Mouse (Mus musculus): ENCODE data around the gene Rab1a. TPM values are rescaled to one million over a fixed set of nuclear protein-coding genes. Genes with fewer than 3 reads are reported as not detected.
A peak's percentile ranks its signal among the peaks of the same experiment; 100 is the strongest.

Rab1a gene
- polyA plus RNA-seq, 1 experiment from 2014 or later, result 264 TPM

DNA sequence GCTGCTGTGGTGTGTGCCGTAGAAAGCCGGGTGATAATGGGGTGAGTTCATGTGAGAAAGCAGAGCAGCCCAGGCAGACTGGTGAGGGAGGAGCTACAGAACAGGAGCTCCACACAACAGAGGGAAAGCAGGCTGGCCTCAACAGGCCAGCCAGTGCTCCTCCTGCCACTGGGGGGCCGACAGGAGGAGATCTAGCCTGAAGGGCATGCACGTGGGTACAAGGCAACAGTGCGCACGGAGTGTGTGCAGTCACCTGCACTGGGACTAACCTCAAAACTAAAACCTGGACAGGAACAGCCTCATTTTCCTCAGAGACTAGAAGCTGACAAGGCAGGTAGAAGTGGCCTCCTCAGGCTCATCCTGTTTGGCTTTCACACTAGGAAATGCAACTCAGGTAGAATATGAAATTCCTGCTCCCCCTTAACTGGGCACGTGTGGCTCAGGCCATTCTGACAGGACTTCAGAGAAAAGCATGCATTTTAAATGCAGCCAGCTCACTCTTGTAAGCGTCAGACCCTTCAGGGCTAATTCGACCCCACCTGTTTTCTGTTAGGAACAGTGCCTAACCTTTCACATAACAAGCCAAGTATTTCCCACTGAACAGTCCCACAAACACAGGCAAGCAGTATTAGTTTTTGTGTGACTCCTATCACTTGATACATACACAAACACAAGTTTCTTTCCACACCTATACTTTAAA lies 42.1 kb downstream of the Rab1a start:
- no peak overlapping the region for H3K27ac ChIP-seq (ENCODE audit: low read length)
- peaks cover 25% of the 10 kb centered on the region for H3K4me1 ChIP-seq (replicated peaks; ENCODE audit: control insufficient read depth, insufficient read depth, low read length)
- no peak overlapping the region for H3K4me3 ChIP-seq (ENCODE audit: low read length)
- WGBS, result 43% methylated on average over 9 of the region's 9 CpGs
- H3K4me2 ChIP-seq (ENCODE audit: low read depth, low read length), result no peak overlapping the region
- no peaks in the 10 kb centered on the region for H3K27me3 ChIP-seq (ENCODE audit: control insufficient read depth, insufficient read depth, low read depth, low read length)
- 0 out of 2 replicates have a peak, but pooled peaks have one; percentile 30 for ATAC-seq (ENCODE audit: low read depth)
- no peaks in the 10 kb centered on the region for H3K9me3 ChIP-seq (ENCODE audit: control insufficient read depth, low read length)
- no peak overlapping the region for H3K9ac ChIP-seq (ENCODE audit: low read length)
- peaks cover 20% of the 10 kb centered on the region for H3K36me3 ChIP-seq (ENCODE audit: control insufficient read depth, insufficient read depth, low read length)

DNA sequence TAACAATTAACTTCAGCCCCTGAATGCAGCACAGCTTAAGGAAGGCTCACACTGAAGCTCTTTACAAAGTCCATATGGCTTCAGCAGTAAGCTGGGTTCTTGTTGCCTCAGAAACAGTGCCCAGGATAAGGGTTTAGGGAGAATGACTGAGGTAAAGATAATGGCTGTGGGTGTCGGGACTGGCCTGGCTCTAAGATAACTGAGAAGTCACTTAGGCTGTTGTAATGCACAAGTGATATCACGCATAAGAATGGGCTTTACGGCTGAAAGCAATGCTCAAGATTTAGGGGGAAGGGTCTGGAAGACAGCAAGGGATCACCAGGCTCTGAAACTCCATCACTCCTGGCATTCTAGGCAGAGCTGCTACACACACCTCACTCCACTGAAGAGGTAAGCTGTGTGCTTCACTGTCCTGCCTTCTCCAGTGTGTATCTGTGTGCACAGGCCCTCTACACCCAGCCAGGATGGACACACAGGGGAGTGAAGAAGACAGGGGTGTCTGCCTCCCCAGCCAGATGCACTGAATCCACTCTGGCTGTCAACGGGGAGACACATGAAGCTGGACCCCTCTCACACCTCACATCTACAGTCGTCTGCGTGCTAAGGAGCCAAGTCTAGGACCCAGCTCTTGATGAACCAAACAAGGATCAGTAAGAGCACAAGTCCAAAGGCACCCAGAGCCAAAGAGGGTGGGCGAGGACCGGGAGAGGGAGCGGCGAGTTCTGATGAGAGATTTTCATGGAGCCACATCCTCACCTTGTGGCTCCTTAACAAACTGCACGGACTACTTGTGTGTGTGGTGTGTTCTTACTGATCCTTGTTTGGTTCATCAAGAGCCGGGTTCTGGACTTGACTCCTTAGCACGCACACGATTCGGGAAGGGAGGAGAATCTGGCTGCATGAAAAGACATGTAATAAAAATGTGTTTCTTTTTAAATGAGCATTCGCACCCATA lies 43.4 kb downstream of the Rab1a start:
- no peak for ATAC-seq (ENCODE audit: low read depth)
- no peak overlapping the region for H3K4me2 ChIP-seq (ENCODE audit: low read depth, low read length)
- no peak overlapping the region for H3K27ac ChIP-seq (ENCODE audit: low read length)
- no peaks in the 10 kb centered on the region for H3K27me3 ChIP-seq (ENCODE audit: control insufficient read depth, insufficient read depth, low read depth, low read length)
- peaks cover 25% of the 10 kb centered on the region for H3K4me1 ChIP-seq (replicated peaks; ENCODE audit: control insufficient read depth, insufficient read depth, low read length)
- 80% methylated on average over 16 of the region's 16 CpGs for WGBS
- H3K9ac ChIP-seq (ENCODE audit: low read length), result no peak overlapping the region
- no peaks in the 10 kb centered on the region for H3K9me3 ChIP-seq (ENCODE audit: control insufficient read depth, low read length)
- no peak overlapping the region for H3K4me3 ChIP-seq (ENCODE audit: low read length)
- H3K36me3 ChIP-seq (ENCODE audit: control insufficient read depth, insufficient read depth, low read length), result peaks cover 9% of the 10 kb centered on the region

DNA sequence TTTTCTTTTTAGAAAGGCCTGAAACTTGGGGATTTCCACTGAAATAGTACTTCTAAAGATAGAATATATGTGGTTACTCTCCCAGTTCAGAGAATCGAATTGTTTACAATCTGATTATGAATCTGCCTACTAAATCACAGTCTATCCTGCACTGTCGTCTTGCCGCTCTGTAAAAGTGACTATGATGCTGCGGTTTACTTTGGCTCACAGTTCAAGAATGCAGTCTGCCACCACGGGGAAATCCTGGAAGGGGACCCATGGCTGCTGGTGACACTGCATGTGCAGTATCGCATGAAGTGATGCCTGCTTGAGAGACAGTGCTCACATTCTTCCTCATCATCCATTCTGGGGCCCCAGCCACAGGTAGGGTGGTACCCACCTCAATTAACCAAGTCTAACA lies 44.1 kb downstream of the Rab1a start:
- WGBS, result 66% methylated on average over 6 of the region's 6 CpGs
- no peaks in the 10 kb centered on the region for H3K9me3 ChIP-seq (ENCODE audit: control insufficient read depth, low read length)
- peaks cover 25% of the 10 kb centered on the region for H3K4me1 ChIP-seq (replicated peaks; ENCODE audit: control insufficient read depth, insufficient read depth, low read length)
- peaks cover 3% of the 10 kb centered on the region; the same call in 1 of the 2 replicates for H3K36me3 ChIP-seq (ENCODE audit: control insufficient read depth, insufficient read depth, low read length)
- H3K4me2 ChIP-seq (ENCODE audit: low read depth, low read length), result no peak overlapping the region
- H3K4me3 ChIP-seq (ENCODE audit: low read length), result no peak overlapping the region
- H3K27ac ChIP-seq (ENCODE audit: low read length), result no peak overlapping the region
- H3K9ac ChIP-seq (ENCODE audit: low read length), result no peak overlapping the region
- no peaks in the 10 kb centered on the region for H3K27me3 ChIP-seq (ENCODE audit: control insufficient read depth, insufficient read depth, low read depth, low read length)
- ATAC-seq (ENCODE audit: low read depth), result no peak

DNA sequence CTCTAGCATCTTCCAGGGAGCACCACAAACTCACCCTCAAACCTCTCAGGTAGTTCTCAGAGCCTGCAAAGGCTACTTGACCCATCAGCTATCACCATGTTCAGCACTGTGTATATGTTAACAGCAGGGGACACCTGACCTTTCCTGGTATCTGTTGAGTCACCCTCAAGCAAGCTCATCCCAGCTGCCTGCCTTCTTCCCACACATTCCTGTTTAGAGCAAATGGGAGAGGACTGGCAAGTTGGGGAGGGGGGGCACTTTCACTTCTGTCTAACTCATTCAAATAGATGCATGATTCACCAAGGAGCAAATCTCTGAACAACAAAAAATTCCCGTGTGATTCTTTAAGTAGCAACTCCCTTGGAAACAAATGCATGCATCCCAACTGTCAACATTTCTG lies 45.4 kb downstream of the Rab1a start:
- 28% methylated on average over 1 of the region's 1 CpGs for WGBS
- no peak for ATAC-seq (ENCODE audit: low read depth)
- H3K4me2 ChIP-seq (ENCODE audit: low read depth, low read length), result no peak overlapping the region; the same call in 1 of the 2 replicates
- H3K9ac ChIP-seq (ENCODE audit: low read length), result no peak overlapping the region
- peaks cover 3% of the 10 kb centered on the region; the same call in 1 of the 2 replicates for H3K36me3 ChIP-seq (ENCODE audit: control insufficient read depth, insufficient read depth, low read length)
- no peaks in the 10 kb centered on the region for H3K27me3 ChIP-seq (ENCODE audit: control insufficient read depth, insufficient read depth, low read depth, low read length)
- H3K9me3 ChIP-seq (ENCODE audit: control insufficient read depth, low read length), result no peaks in the 10 kb centered on the region
- H3K4me1 ChIP-seq (replicated peaks; ENCODE audit: control insufficient read depth, insufficient read depth, low read length), result peaks cover 25% of the 10 kb centered on the region
- no peak overlapping the region for H3K27ac ChIP-seq (ENCODE audit: low read length)
- H3K4me3 ChIP-seq (ENCODE audit: low read length), result no peak overlapping the region

DNA sequence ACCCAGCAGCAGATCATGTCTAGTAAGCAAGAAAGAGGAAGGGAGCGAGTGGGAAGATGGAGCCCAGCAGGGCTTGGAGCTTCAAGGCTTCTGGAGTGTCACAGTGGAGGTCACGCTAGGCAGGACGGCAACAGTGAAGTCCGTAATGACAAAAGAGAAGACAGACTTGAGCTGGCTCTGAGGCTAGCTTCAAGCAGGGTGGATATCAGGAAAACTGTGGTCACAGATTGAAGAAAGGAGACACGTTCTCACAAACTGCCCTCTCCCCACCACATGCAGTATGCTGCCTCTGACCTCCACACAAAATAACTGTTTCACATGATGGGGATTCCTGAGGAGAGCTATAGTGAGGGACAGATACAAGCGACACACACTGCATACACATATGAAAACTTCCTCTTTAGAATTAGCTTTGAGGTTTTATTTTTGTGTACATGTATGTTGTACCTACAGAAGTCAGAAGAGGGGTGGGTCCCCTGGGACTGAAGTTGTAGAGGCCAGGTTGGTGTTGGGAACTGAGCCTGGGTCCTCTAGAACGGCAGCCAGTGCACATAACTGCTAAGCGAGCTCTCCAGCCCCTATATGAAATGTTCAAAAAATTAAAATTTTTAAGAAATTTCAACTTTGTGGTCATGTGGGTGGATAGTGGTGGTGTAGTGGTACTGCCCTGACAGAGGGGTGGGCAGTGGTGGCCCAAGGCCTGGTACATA lies 46.1 kb downstream of the Rab1a start:
- no peak overlapping the region for H3K27ac ChIP-seq (ENCODE audit: low read length)
- peak overlapping the region; percentile 5; the same call in 1 of the 2 replicates for H3K4me3 ChIP-seq (ENCODE audit: low read length)
- ATAC-seq (ENCODE audit: low read depth), result no peak
- peaks cover 3% of the 10 kb centered on the region; the same call in 1 of the 2 replicates for H3K36me3 ChIP-seq (ENCODE audit: control insufficient read depth, insufficient read depth, low read length)
- no peak overlapping the region; the same call in 1 of the 2 replicates for H3K9ac ChIP-seq (ENCODE audit: low read length)
- H3K9me3 ChIP-seq (ENCODE audit: control insufficient read depth, low read length), result no peaks in the 10 kb centered on the region
- WGBS, result 75% methylated on average over 8 of the region's 8 CpGs
- peak overlapping the region; percentile 77 for H3K4me2 ChIP-seq (ENCODE audit: low read depth, low read length)
- H3K27me3 ChIP-seq (ENCODE audit: control insufficient read depth, insufficient read depth, low read depth, low read length), result no peaks in the 10 kb centered on the region
- H3K4me1 ChIP-seq (replicated peaks; ENCODE audit: control insufficient read depth, insufficient read depth, low read length), result peaks cover 25% of the 10 kb centered on the region

DNA sequence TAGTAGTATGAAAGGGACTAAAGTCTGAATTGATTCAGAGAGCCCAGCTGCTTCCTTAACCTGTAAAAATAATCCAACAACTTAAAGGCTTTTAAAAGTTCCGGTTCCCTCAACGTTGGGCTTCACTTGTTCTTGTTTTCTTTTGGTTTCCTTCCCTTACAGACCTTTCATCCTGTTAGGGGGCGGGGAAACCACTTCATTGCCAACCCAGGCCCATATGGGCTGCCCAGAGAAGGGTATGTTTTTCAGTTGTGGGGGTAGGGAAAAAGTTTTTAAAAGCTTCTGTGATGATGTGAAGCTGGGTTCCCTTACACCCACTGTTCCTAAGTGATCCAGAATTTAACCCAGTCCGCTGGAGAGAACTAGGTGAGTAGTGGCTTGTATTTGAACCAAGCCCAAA lies 47.0 kb downstream of the Rab1a start:
- Histone ChIP-seq H3K4me3 (ENCODE audit: low read length) (peak overlapping the region; percentile 91), H3K36me3 (ENCODE audit: control insufficient read depth, insufficient read depth, low read length) (peaks cover 3% of the 10 kb centered on the region; the same call in 1 of the 2 replicates), H3K9ac (ENCODE audit: low read length) (peak overlapping the region; percentile 95), H3K27me3 (ENCODE audit: control insufficient read depth, insufficient read depth, low read depth, low read length) (no peaks in the 10 kb centered on the region), H3K4me2 (ENCODE audit: low read depth, low read length) (peak overlapping the region; percentile 77), H3K4me1 (replicated peaks; ENCODE audit: control insufficient read depth, insufficient read depth, low read length) (peaks cover 25% of the 10 kb centered on the region), H3K27ac (ENCODE audit: low read length) (peak overlapping the region; percentile 84), H3K9me3 (ENCODE audit: control insufficient read depth, low read length) (no peaks in the 10 kb centered on the region)
- no peak for ATAC-seq (ENCODE audit: low read depth)
- WGBS, result 6% methylated on average over 4 of the region's 4 CpGs

DNA sequence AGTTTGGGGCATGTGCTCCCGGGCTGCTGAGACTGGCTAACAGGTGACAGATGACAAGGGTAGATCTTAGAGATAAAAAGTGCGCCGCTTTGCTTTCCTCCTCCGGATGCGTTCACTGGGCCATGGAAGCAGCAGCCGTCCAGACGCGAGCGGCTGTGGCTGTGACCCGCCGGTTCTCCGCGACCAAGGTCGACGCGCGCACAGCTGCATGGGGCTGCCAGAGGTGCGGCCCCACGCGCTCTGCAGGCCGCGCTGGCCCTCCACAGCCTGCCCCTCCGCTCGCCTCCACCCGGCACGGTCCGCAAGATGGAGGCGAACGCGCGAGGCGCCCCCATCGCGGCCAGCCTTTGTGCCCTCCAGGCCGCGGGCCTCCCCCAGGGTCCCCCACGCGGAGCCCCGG lies 47.6 kb downstream of the Rab1a start:
- H3K36me3 ChIP-seq (ENCODE audit: control insufficient read depth, insufficient read depth, low read length), result peaks cover 3% of the 10 kb centered on the region; the same call in 1 of the 2 replicates
- no peaks in the 10 kb centered on the region for H3K9me3 ChIP-seq (ENCODE audit: control insufficient read depth, low read length)
- peak; percentile 69 for ATAC-seq (ENCODE audit: low read depth)
- peak overlapping the region; percentile 95 for H3K9ac ChIP-seq (ENCODE audit: low read length)
- peaks cover 25% of the 10 kb centered on the region for H3K4me1 ChIP-seq (replicated peaks; ENCODE audit: control insufficient read depth, insufficient read depth, low read length)
- H3K4me3 ChIP-seq (ENCODE audit: low read length), result peak overlapping the region; percentile 91
- under 1% methylated on average over 38 of the region's 39 CpGs for WGBS
- H3K4me2 ChIP-seq (ENCODE audit: low read depth, low read length), result peak overlapping the region; percentile 77
- H3K27me3 ChIP-seq (ENCODE audit: control insufficient read depth, insufficient read depth, low read depth, low read length), result no peaks in the 10 kb centered on the region
- peak overlapping the region; percentile 84 for H3K27ac ChIP-seq (ENCODE audit: low read length)

DNA sequence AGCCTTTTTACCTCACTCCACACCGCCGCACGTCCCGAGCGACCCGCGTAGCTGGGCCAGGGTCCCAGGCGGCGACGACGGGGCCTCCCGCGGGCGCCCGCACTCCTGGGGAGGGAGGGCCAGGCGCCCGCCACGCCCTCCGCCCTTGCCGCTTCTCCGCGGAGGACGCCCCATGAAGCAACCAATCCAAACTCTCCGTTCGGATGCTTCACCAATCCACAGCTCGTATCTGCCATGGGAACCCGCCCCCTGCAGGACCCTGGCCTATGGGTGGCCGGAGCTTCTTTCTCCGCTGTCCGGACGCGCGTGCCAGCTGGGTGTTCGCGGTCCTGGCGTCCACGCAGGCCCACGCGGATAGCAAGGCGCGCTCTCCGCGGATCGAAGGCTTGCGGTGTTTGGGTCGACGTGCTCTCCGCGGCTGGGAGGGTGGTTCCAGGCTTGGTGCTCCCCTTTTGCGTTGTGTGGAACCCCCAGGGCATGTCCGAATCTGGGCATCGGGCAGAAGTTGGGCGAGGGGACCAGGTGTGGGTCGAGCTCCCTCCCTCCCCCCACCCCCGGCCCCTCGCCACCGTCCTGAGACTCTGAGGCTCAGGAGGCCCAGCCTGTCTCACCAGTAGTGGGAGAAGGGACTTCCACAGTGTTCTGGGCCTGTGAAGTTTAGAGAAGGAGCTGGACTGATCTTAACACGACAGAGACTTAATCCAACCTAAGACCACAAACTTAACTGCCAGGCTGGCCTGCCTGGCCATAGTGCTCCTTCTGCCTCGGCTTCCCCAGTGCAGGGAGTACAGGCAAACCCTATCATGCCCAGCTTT lies 48.3 kb downstream of the Rab1a start, which contains the start of gene Cep68:
Gene Cep68 (minus strand): TSS at position 134 of the 815 bp plus-strand sequence.
- WGBS, result under 1% methylated on average over 40 of the region's 59 CpGs
- Histone ChIP-seq H3K9ac (ENCODE audit: low read length) (peak within 1 kb of the TSS; percentile 95), H3K4me1 (replicated peaks; ENCODE audit: control insufficient read depth, insufficient read depth, low read length) (peaks cover 25% of the 10 kb centered on the region), H3K9me3 (ENCODE audit: control insufficient read depth, low read length) (no peaks in the 10 kb centered on the region), H3K4me3 (ENCODE audit: low read length) (peak within 1 kb of the TSS; percentile 91), H3K4me2 (ENCODE audit: low read depth, low read length) (peak within 1 kb of the TSS; percentile 92), H3K27ac (ENCODE audit: low read length) (peak within 1 kb of the TSS; percentile 84), H3K36me3 (ENCODE audit: control insufficient read depth, insufficient read depth, low read length) (peaks cover 3% of the 10 kb centered on the region; the same call in 1 of the 2 replicates), H3K27me3 (ENCODE audit: control insufficient read depth, insufficient read depth, low read depth, low read length) (no peaks in the 10 kb centered on the region)
- ATAC-seq (ENCODE audit: low read depth), result peak; percentile 99
